Mouse (Mus musculus) hindbrain, embryonic 12.5 days (tissue): Measurements from ENCODE around the gene Dennd6a. TPM values are rescaled to one million over a fixed set of nuclear protein-coding genes. Genes with fewer than 3 reads are reported as not detected.
"Not testable (repeated sequence)": the region's sequence is repeated elsewhere in the genome, so short reads cannot be mapped to it uniquely, and the experiment has no call there.

Experiments
- ATAC-seq: fragments of 200-750 bp; cut with Nextera tagmentation; 2 replicates; pipeline ENCODE4 v1.8.0; 2017; ENCODE audit warnings: moderate TSS enrichment; ENCODE audit not compliant: low FRiP score
- H3K27ac ChIP-seq: fragments of 300-500 bp; sonication (generic); 2 replicates; pipeline ENCODE4 v1.5.1; 2016; ENCODE audit warnings: mild to moderate bottlenecking
- H3K27me3 ChIP-seq: fragments of 300-500 bp; sonication (generic); 2 replicates; pipeline ENCODE4 v1.6.1; 2016; ENCODE audit warnings: mild to moderate bottlenecking
- H3K36me3 ChIP-seq: fragments of 300-500 bp; sonication (generic); 2 replicates; pipeline ENCODE4 v1.6.1; 2016; ENCODE audit warnings: mild to moderate bottlenecking
- H3K4me1 ChIP-seq: fragments of 300-500 bp; sonication (generic); 2 replicates; pipeline ENCODE4 v1.6.1; 2016
- H3K4me2 ChIP-seq: fragments of 300-500 bp; sonication (generic); replicated peaks from 2 replicates; pipeline ENCODE4 v1.6.1; 2016; ENCODE audit warnings: mild to moderate bottlenecking
- H3K4me3 ChIP-seq: fragments of 300-500 bp; sonication (generic); 2 replicates; pipeline ENCODE4 v1.5.1; 2016; ENCODE audit warnings: mild to moderate bottlenecking
- H3K9ac ChIP-seq: fragments of 300-500 bp; sonication (generic); 2 replicates; pipeline ENCODE4 v1.6.1; 2016; ENCODE audit warnings: mild to moderate bottlenecking, moderate library complexity
- H3K9me3 ChIP-seq: fragments of 300-500 bp; sonication (generic); replicated peaks from 2 replicates; pipeline ENCODE4 v1.6.1; 2016; ENCODE audit warnings: mild to moderate bottlenecking
- WGBS: fragments of 180-500 bp; shearing (Covaris S2); methylation state at CpG from one replicate; pipeline ENCODE4 v1.1.7; 2016; 5-methylcytosine and 5-hydroxymethylcytosine counted together
- polyA plus RNA-seq: library from polyadenylated mRNA; unstranded; fragments of >200 nt; fragmentation: Nextera tagmentation; extraction: Ambion mirVana; gene quantifications from 2 replicates; pipeline ENCODE4 v1.2.1, GENCODE M21; 2016

Dennd6a gene
- polyA plus RNA-seq = 28.9 and 32.7 TPM in 2 replicates

- not testable (repeated sequence) for H3K4me1 ChIP-seq, H3K4me2 ChIP-seq, H3K9me3 ChIP-seq, H3K4me3 ChIP-seq, H3K36me3 ChIP-seq, H3K27ac ChIP-seq, H3K9ac ChIP-seq, ATAC-seq, H3K27me3 ChIP-seq
- 90% methylated on average over 5 of the region's 5 CpGs for WGBS
Measured at GRCm38 (mm10) chr14:26573556-26573955, at the start of gene Dennd6a. Gene Dennd6a, plus strand, starts transcription at chr14:26573856.

GRCm38 (mm10) chr14:26525955-26526354 lies 47.7 kb upstream of the Dennd6a start:
- Histone ChIP-seq H3K4me3 (no peak overlapping the region), H3K9me3 (no peaks in the 10 kb centered on the region), H3K4me2 (no peak overlapping the region), H3K36me3 (peaks cover 6% of the 10 kb centered on the region; the same call in 1 of the 2 replicates), H3K27me3 (no peaks in the 10 kb centered on the region), H3K4me1 (peaks cover 15% of the 10 kb centered on the region), H3K9ac (no peak overlapping the region), H3K27ac (no peak overlapping the region)
- no peak for ATAC-seq
- 41% methylated on average over 3 of the region's 3 CpGs for WGBS

- H3K36me3 ChIP-seq = peaks cover 6% of the 10 kb centered on the region; the same call in 1 of the 2 replicates
- ATAC-seq = no peak
- H3K9me3 ChIP-seq = no peaks in the 10 kb centered on the region
- H3K4me3 ChIP-seq = no peak overlapping the region
- H3K9ac ChIP-seq = no peak overlapping the region
- 81% methylated on average over 2 of the region's 2 CpGs for WGBS
- no peaks in the 10 kb centered on the region for H3K27me3 ChIP-seq
- H3K4me2 ChIP-seq = no peak overlapping the region
- peaks cover 27% of the 10 kb centered on the region for H3K4me1 ChIP-seq
- H3K27ac ChIP-seq = no peak overlapping the region
Measured at GRCm38 (mm10) chr14:26528296-26528695, 45.4 kb upstream of the Dennd6a start.

- Histone ChIP-seq H3K9me3 (no peaks in the 10 kb centered on the region), H3K4me2 (no peak overlapping the region; the same call in 1 of the 2 replicates), H3K4me3 (no peak overlapping the region), H3K4me1 (peaks cover 31% of the 10 kb centered on the region), H3K27me3 (no peaks in the 10 kb centered on the region), H3K27ac (no peak overlapping the region), H3K36me3 (peaks cover 3% of the 10 kb centered on the region; the same call in 1 of the 2 replicates), H3K9ac (no peak overlapping the region)
- WGBS = 80% methylated on average over 7 of the region's 7 CpGs
- no peak for ATAC-seq
Measured at GRCm38 (mm10) chr14:26530350-26530749, 43.3 kb upstream of the Dennd6a start.

GRCm38 (mm10) chr14:26531410-26532313 lies 42.0 kb upstream of the Dennd6a start:
- Histone ChIP-seq H3K27ac (no peak overlapping the region), H3K27me3 (no peaks in the 10 kb centered on the region), H3K4me1 (peaks cover 31% of the 10 kb centered on the region), H3K36me3 (peaks cover 3% of the 10 kb centered on the region; the same call in 1 of the 2 replicates), H3K4me2 (peak overlapping the region; percentile 4; the same call in 1 of the 2 replicates), H3K9me3 (no peaks in the 10 kb centered on the region), H3K9ac (no peak overlapping the region), H3K4me3 (no peak overlapping the region)
- WGBS = 85% methylated on average over 10 of the region's 10 CpGs
- no peak for ATAC-seq

GRCm38 (mm10) chr14:26532752-26533151 lies 40.9 kb upstream of the Dennd6a start:
- H3K4me2 ChIP-seq = peak overlapping the region; percentile 86
- H3K9me3 ChIP-seq = no peaks in the 10 kb centered on the region
- peak overlapping the region; percentile 96 for H3K4me3 ChIP-seq
- no peak for ATAC-seq
- 59% methylated on average over 9 of the region's 9 CpGs for WGBS
- no peaks in the 10 kb centered on the region for H3K27me3 ChIP-seq
- H3K36me3 ChIP-seq = peaks cover 3% of the 10 kb centered on the region; the same call in 1 of the 2 replicates
- H3K9ac ChIP-seq = peak overlapping the region; percentile 90; the same call in 1 of the 2 replicates
- peaks cover 31% of the 10 kb centered on the region for H3K4me1 ChIP-seq
- no peak overlapping the region for H3K27ac ChIP-seq

GRCm38 (mm10) chr14:26533267-26533666 lies 40.4 kb upstream of the Dennd6a start:
- peak overlapping the region; percentile 86 for H3K4me2 ChIP-seq
- 22% methylated on average over 19 of the region's 19 CpGs for WGBS
- H3K9ac ChIP-seq = peak overlapping the region; percentile 90
- H3K4me1 ChIP-seq = peaks cover 30% of the 10 kb centered on the region
- ATAC-seq = no peak
- peak overlapping the region; percentile 96 for H3K4me3 ChIP-seq
- peaks cover 3% of the 10 kb centered on the region; the same call in 1 of the 2 replicates for H3K36me3 ChIP-seq
- no peaks in the 10 kb centered on the region for H3K27me3 ChIP-seq
- no peaks in the 10 kb centered on the region for H3K9me3 ChIP-seq
- no peak overlapping the region for H3K27ac ChIP-seq

GRCm38 (mm10) chr14:26533821-26534756 lies 39.6 kb upstream of the Dennd6a start:
- under 1% methylated on average over 75 of the region's 92 CpGs for WGBS
- Histone ChIP-seq H3K27ac (peak overlapping the region; percentile 83), H3K4me1 (peaks cover 29% of the 10 kb centered on the region), H3K9ac (peak overlapping the region; percentile 90), H3K4me2 (peak overlapping the region; percentile 86), H3K9me3 (no peaks in the 10 kb centered on the region), H3K4me3 (peak overlapping the region; percentile 96), H3K27me3 (no peaks in the 10 kb centered on the region), H3K36me3 (peaks cover 2% of the 10 kb centered on the region; the same call in 1 of the 2 replicates)
- peak; percentile 91 for ATAC-seq

- no peaks in the 10 kb centered on the region for H3K27me3 ChIP-seq
- peak within 1 kb of the TSS; percentile 83 for H3K27ac ChIP-seq
- H3K36me3 ChIP-seq = no peaks in the 10 kb centered on the region
- peak; percentile 96 for ATAC-seq
- H3K4me3 ChIP-seq = peak within 1 kb of the TSS; percentile 96
- H3K4me1 ChIP-seq = peaks cover 24% of the 10 kb centered on the region
- H3K4me2 ChIP-seq = peak within 1 kb of the TSS; percentile 86
- H3K9ac ChIP-seq = peak within 1 kb of the TSS; percentile 90
- 12% methylated on average over 32 of the region's 33 CpGs for WGBS
- no peaks in the 10 kb centered on the region for H3K9me3 ChIP-seq
Measured at GRCm38 (mm10) chr14:26534757-26535479, 38.7 kb upstream of the Dennd6a start, which contains the start of gene Slmap. Gene Slmap, minus strand, starts transcription at chr14:26534931.

GRCm38 (mm10) chr14:26539241-26539640 lies 34.4 kb upstream of the Dennd6a start:
- H3K27me3 ChIP-seq = no peaks in the 10 kb centered on the region
- H3K4me1 ChIP-seq = no peaks in the 10 kb centered on the region
- no peak overlapping the region for H3K4me2 ChIP-seq
- ATAC-seq = no peak
- H3K36me3 ChIP-seq = no peaks in the 10 kb centered on the region
- H3K27ac ChIP-seq = no peak overlapping the region
- 89% methylated on average over 4 of the region's 4 CpGs for WGBS
- H3K4me3 ChIP-seq = no peak overlapping the region
- no peaks in the 10 kb centered on the region for H3K9me3 ChIP-seq
- H3K9ac ChIP-seq = no peak overlapping the region

- Histone ChIP-seq H3K36me3 (no peaks in the 10 kb centered on the region), H3K4me2 (no peak overlapping the region), H3K4me1 (no peaks in the 10 kb centered on the region), H3K4me3 (no peak overlapping the region), H3K9me3 (no peaks in the 10 kb centered on the region), H3K9ac (no peak overlapping the region), H3K27me3 (no peaks in the 10 kb centered on the region), H3K27ac (no peak overlapping the region)
- 71% methylated on average over 1 of the region's 1 CpGs for WGBS
- no peak for ATAC-seq
Measured at GRCm38 (mm10) chr14:26540577-26540976, 33.1 kb upstream of the Dennd6a start.
